Mouse (Mus musculus): Measurements from ENCODE around the gene Ush1g. TPM values are rescaled to one million over a fixed set of nuclear protein-coding genes. Genes with fewer than 3 reads are reported as not detected.
A peak's percentile ranks its signal among the peaks of the same experiment; 100 is the strongest.

Gene Ush1g
- polyA plus RNA-seq, 1 experiment from 2014 or later = 0.62 TPM

DNA sequence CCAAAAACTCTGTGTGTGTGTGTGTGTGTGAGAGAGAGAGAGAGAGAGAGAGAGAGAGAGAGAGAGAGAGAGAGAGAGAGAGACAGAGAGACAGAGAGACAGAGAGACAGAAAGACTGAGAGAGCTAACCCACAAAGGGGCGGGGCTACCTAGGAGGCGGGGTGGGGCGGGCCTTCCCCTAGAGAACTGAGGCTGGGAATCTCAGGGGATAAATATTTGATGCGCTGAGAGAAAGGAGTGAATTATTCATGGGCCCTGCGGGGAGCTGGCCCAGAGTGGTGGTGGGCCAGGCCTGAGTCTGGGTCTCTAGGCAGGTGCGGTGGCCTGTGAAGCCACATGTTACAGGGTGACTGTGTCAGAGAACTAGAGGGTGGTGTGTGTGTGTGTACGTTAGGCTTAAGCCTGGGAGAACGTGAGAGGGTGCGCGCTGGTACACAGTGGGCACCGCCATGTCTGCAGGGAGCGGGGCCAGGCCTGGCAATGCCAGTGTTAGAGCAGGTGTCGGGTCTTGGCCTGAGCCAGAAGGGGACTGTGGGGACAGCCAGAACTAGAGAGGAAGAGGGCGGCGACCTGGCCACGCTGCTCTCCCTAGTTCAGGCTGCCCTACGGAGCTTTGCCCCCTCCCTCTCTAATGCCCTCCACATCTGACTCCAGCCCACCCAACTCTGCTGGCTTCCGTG is 2.0 kb downstream of the Ush1g start:
- Histone ChIP-seq H3K27ac (ENCODE audit: low read length) (no peak overlapping the region), H3K36me3 (ENCODE audit: control insufficient read depth, insufficient read depth, low read length) (no peaks in the 10 kb centered on the region), H3K9ac (ENCODE audit: low read length) (no peak overlapping the region), H3K27me3 (ENCODE audit: control insufficient read depth, insufficient read depth, low read length) (peaks cover 96% of the 10 kb centered on the region), H3K4me1 (ENCODE audit: control insufficient read depth, insufficient read depth, low read length) (no peaks in the 10 kb centered on the region), H3K4me3 (replicated peaks; ENCODE audit: low read length) (no peak overlapping the region), H3K4me2 (ENCODE audit: low read depth, low read length) (no peak overlapping the region), H3K9me3 (replicated peaks; ENCODE audit: control insufficient read depth, low read length) (no peaks in the 10 kb centered on the region)
- WGBS = 10% methylated on average over 18 of the region's 18 CpGs
- no peak for ATAC-seq (ENCODE audit: insufficient read depth, low FRiP score)

DNA sequence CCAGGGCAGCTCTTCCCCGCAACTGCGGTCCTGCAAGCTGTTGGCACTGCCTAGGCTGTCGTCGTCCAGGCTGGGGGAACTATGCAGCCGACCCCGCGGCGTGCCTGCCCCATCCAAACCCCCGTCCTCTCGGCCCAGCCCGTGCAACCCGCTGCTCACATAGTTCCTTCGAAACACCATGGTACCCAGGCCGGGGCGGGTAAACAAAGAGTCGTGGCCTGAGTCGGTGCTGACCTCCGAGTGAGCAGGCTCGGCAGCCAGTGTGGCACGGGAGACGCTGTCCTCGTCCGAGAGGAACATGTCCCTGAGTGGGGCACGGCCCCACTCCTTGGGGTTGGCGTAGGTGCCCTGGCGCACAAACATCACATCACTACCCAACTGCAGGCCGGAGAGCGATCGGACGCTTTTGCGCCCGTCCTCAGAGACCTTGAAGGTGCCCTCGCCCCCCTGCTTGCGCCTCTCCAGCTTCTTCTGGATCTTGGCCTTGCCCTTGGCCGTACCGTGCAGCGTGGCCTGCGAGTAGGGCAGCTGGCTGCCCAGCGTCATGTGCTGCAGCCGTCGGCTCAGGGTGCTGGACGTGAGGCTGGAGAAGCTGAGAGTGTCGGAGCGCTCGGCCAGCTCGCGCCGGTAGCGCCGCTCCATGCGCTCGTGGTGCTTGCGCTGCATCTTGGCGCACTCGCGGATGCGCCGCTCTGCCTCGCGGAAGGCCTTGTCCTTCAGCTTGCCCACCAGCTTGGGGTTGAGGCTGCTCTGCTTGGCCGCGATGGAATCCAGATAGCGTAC is 3.4 kb downstream of the Ush1g start:
- no peak for ATAC-seq (ENCODE audit: insufficient read depth, low FRiP score)
- no peak overlapping the region for H3K4me3 ChIP-seq (replicated peaks; ENCODE audit: low read length)
- H3K9me3 ChIP-seq (replicated peaks; ENCODE audit: control insufficient read depth, low read length) = no peaks in the 10 kb centered on the region
- no peaks in the 10 kb centered on the region for H3K4me1 ChIP-seq (ENCODE audit: control insufficient read depth, insufficient read depth, low read length)
- H3K27me3 ChIP-seq (ENCODE audit: control insufficient read depth, insufficient read depth, low read length) = peaks cover 85% of the 10 kb centered on the region
- H3K4me2 ChIP-seq (ENCODE audit: low read depth, low read length) = no peak overlapping the region
- no peaks in the 10 kb centered on the region for H3K36me3 ChIP-seq (ENCODE audit: control insufficient read depth, insufficient read depth, low read length)
- WGBS = 6% methylated on average over 63 of the region's 63 CpGs
- H3K9ac ChIP-seq (ENCODE audit: low read length) = no peak overlapping the region
- no peak overlapping the region for H3K27ac ChIP-seq (ENCODE audit: low read length)

DNA sequence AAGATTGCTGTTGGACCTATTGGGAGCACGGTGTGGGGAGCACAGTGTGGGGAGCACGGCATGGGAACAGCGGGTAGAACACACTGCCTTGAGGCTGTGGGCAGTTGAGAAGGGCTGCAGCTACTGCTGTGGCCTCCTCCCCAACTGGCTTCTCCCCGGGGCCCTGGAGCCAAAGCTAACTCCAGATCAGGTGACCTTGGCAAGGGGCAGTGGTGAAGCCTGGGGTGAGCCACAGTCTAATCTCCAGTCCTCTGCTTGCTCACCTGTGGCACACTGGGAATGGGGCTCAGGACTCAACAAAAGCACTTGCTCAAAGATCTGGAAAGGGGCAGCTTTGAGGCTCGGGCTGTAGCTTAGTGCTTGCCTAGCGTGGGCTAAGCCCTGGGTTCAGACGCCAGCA is 4.6 kb downstream of the Ush1g start:
- Histone ChIP-seq H3K36me3 (ENCODE audit: control insufficient read depth, insufficient read depth, low read length) (no peaks in the 10 kb centered on the region), H3K9ac (ENCODE audit: low read length) (no peak overlapping the region), H3K27me3 (ENCODE audit: control insufficient read depth, insufficient read depth, low read length) (peaks cover 74% of the 10 kb centered on the region), H3K4me2 (ENCODE audit: low read depth, low read length) (no peak overlapping the region), H3K4me3 (replicated peaks; ENCODE audit: low read length) (no peak overlapping the region), H3K27ac (ENCODE audit: low read length) (no peak overlapping the region), H3K4me1 (ENCODE audit: control insufficient read depth, insufficient read depth, low read length) (no peaks in the 10 kb centered on the region), H3K9me3 (replicated peaks; ENCODE audit: control insufficient read depth, low read length) (no peaks in the 10 kb centered on the region)
- ATAC-seq (ENCODE audit: insufficient read depth, low FRiP score) = no peak
- 63% methylated on average over 7 of the region's 7 CpGs for WGBS

DNA sequence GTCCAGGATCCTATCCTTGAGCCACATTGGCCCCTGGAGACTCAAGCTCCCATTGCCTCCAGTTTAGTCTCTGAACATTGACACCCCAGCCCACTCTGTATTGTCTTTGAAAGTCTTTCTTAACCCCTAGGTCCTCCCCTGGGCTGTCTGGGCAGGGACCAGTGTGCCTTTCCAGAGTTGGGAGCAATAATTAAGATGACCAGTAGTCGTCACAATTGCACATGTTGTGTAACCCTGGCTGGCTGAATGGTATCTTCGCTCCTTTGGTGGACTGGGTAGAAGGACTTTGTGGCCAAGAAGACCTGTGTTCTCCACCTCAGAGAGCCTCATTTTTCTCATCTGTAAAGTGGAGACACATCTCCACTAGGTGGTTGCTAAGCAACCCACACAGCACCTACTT is 7.6 kb downstream of the Ush1g start:
- Histone ChIP-seq H3K27me3 (ENCODE audit: control insufficient read depth, insufficient read depth, low read length) (peaks cover 44% of the 10 kb centered on the region), H3K4me2 (ENCODE audit: low read depth, low read length) (no peak overlapping the region), H3K4me1 (ENCODE audit: control insufficient read depth, insufficient read depth, low read length) (no peaks in the 10 kb centered on the region), H3K9me3 (replicated peaks; ENCODE audit: control insufficient read depth, low read length) (no peaks in the 10 kb centered on the region), H3K36me3 (ENCODE audit: control insufficient read depth, insufficient read depth, low read length) (no peaks in the 10 kb centered on the region), H3K27ac (ENCODE audit: low read length) (no peak overlapping the region), H3K9ac (ENCODE audit: low read length) (no peak overlapping the region), H3K4me3 (replicated peaks; ENCODE audit: low read length) (no peak overlapping the region)
- 49% methylated on average over 2 of the region's 2 CpGs for WGBS
- ATAC-seq (ENCODE audit: insufficient read depth, low FRiP score) = no peak

DNA sequence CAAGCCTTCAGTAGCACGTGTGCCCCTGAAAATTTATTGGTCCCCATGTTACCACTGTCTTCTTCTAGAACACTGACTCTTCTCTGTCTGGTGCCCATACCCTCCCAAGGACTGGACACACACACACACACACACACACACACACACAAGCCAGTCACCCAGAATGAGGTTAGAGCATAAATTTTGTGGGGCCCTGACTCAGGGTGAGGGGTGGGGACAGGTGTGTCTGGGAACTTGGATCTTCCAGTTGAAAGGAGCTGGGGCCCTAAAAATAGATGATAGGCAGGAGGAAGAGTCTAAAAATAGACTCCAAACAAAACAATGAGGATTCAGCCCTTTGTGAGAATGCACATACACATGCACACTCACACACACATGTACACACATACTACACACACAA is 13.1 kb downstream of the Ush1g start:
- WGBS = 58% methylated on average over 1 of the region's 1 CpGs
- Histone ChIP-seq H3K27me3 (ENCODE audit: control insufficient read depth, insufficient read depth, low read length) (no peaks in the 10 kb centered on the region), H3K9ac (ENCODE audit: low read length) (no peak overlapping the region), H3K27ac (ENCODE audit: low read length) (no peak overlapping the region), H3K36me3 (ENCODE audit: control insufficient read depth, insufficient read depth, low read length) (no peaks in the 10 kb centered on the region), H3K4me2 (ENCODE audit: low read depth, low read length) (no peak overlapping the region), H3K4me1 (ENCODE audit: control insufficient read depth, insufficient read depth, low read length) (no peaks in the 10 kb centered on the region; the same call in 1 of the 2 replicates), H3K9me3 (replicated peaks; ENCODE audit: control insufficient read depth, low read length) (no peaks in the 10 kb centered on the region), H3K4me3 (replicated peaks; ENCODE audit: low read length) (no peak overlapping the region)
- no peak for ATAC-seq (ENCODE audit: insufficient read depth, low FRiP score)

DNA sequence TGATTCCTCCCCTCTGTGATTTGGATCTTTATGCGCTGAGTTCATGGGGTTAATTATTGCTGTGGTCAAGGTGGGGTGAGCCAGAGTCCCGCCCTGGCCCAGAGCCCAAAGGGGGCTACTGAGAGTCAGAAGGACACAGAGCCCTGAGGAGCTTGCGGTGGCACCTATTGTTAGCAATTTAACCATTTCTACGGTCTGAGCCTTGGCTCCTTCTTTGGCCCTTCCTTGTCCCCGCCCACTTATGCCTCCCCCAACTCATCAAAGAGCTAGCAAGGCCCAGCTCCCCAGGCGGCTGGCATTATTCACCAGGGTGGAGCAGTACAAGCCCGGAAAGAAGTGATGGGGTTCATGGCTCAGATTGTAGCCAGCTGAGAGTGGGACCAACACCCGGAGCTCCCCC is 15.0 kb downstream of the Ush1g start, which contains the start of gene Otop2:
Gene Otop2 (plus strand): TSS at position 301 of the 400 bp plus-strand sequence.
- no peak for ATAC-seq (ENCODE audit: insufficient read depth, low FRiP score)
- 26% methylated on average over 8 of the region's 8 CpGs for WGBS

DNA sequence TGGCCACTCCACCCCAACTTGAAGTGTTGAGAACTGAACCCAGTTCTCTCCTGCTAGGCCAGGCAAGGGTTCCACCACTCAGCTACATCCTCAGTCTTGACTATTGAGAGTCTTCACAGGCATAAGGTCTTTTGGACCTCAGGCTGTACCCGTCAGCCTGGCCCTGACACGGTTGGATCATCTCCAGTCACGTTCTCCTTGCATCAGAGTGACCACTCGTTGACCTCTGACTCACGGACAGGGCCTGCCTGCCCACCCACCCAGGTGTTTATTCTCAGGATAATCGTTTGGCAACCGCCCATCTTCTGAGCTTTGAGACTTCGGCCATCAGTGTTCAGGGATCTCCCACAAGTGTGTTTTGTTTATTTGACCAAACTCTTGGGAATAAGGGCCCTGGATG is 18.7 kb downstream of the Ush1g start:
- ATAC-seq (ENCODE audit: insufficient read depth, low FRiP score) = peak; percentile 16; the same call in 1 of the 2 replicates
- WGBS = 34% methylated on average over 8 of the region's 8 CpGs

More for the DNA sequence above, 15.0 kb downstream of the Ush1g start, which contains the start of gene Otop2:
- Histone ChIP-seq H3K27me3 (ENCODE audit: control insufficient read depth, insufficient read depth, low read length) (no peaks in the 10 kb centered on the region), H3K27ac (ENCODE audit: low read length) (no peak within 1 kb of the TSS), H3K4me3 (replicated peaks; ENCODE audit: low read length) (no peak within 1 kb of the TSS), H3K4me1 (ENCODE audit: control insufficient read depth, insufficient read depth, low read length) (no peaks in the 10 kb centered on the region; the same call in 1 of the 2 replicates), H3K36me3 (ENCODE audit: control insufficient read depth, insufficient read depth, low read length) (no peaks in the 10 kb centered on the region), H3K9ac (ENCODE audit: low read length) (no peak within 1 kb of the TSS), H3K9me3 (replicated peaks; ENCODE audit: control insufficient read depth, low read length) (no peaks in the 10 kb centered on the region), H3K4me2 (ENCODE audit: low read depth, low read length) (no peak within 1 kb of the TSS)

DNA sequence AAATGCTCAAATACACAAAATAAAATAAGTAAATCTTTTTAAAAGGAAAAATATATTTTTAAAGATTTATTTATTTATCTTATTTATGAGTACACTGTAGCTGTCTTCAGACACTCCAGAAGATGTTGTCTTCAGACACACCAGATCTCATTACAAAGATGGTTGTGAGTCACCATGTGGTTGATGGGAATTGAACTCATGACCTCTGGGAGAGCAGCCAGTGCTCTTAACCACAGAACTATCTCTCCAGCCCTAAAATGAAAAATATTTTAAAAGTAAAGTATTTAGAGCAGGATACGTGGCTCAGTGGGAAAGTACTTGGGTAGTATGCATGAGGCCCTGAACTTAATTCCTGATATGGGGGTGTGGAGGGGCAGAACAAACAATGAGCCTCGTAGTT is 20.5 kb downstream of the Ush1g start:
- Histone ChIP-seq H3K36me3 (ENCODE audit: control insufficient read depth, insufficient read depth, low read length) (no peaks in the 10 kb centered on the region), H3K27ac (ENCODE audit: low read length) (no peak overlapping the region), H3K4me2 (ENCODE audit: low read depth, low read length) (no peak overlapping the region), H3K9ac (ENCODE audit: low read length) (no peak overlapping the region), H3K9me3 (replicated peaks; ENCODE audit: control insufficient read depth, low read length) (no peaks in the 10 kb centered on the region), H3K27me3 (ENCODE audit: control insufficient read depth, insufficient read depth, low read length) (0 out of 2 replicates have a peak, but pooled peaks cover 3% of the 10 kb centered on the region), H3K4me3 (replicated peaks; ENCODE audit: low read length) (no peak overlapping the region), H3K4me1 (ENCODE audit: control insufficient read depth, insufficient read depth, low read length) (peaks cover 7% of the 10 kb centered on the region)
- ATAC-seq (ENCODE audit: insufficient read depth, low FRiP score) = no peak
- WGBS = 78% methylated on average over 2 of the region's 2 CpGs

More for the DNA sequence above, 18.7 kb downstream of the Ush1g start:
- no peak overlapping the region for H3K4me3 ChIP-seq (replicated peaks; ENCODE audit: low read length)
- no peak overlapping the region for H3K4me2 ChIP-seq (ENCODE audit: low read depth, low read length)
- no peak overlapping the region for H3K9ac ChIP-seq (ENCODE audit: low read length)
- H3K9me3 ChIP-seq (replicated peaks; ENCODE audit: control insufficient read depth, low read length) = no peaks in the 10 kb centered on the region
- no peak overlapping the region for H3K27ac ChIP-seq (ENCODE audit: low read length)
- no peaks in the 10 kb centered on the region for H3K27me3 ChIP-seq (ENCODE audit: control insufficient read depth, insufficient read depth, low read length)
- H3K4me1 ChIP-seq (ENCODE audit: control insufficient read depth, insufficient read depth, low read length) = no peaks in the 10 kb centered on the region; the same call in 1 of the 2 replicates
- no peaks in the 10 kb centered on the region for H3K36me3 ChIP-seq (ENCODE audit: control insufficient read depth, insufficient read depth, low read length)

DNA sequence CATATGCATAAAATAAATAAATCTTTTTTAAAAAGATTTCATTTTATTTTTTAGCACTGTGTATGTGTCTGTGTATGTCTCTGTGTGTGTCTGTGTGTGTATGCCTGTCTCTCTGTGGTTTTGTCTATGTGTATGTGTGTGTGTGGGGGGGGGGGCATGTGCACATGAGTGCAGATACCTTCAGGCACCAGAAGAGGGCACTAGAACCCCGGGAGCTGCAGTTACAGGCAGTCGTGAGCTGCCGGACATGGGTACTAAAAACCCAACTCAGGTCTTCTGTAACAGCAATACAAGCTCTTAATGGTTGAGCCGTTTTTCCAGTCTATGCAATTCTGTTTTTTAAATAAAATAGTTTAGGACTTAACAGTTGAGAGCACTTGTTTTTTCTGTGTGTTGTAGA is 21.1 kb downstream of the Ush1g start:
- H3K9me3 ChIP-seq (replicated peaks; ENCODE audit: control insufficient read depth, low read length) = no peaks in the 10 kb centered on the region
- H3K27me3 ChIP-seq (ENCODE audit: control insufficient read depth, insufficient read depth, low read length) = 0 out of 2 replicates have a peak, but pooled peaks cover 5% of the 10 kb centered on the region
- peaks cover 7% of the 10 kb centered on the region for H3K4me1 ChIP-seq (ENCODE audit: control insufficient read depth, insufficient read depth, low read length)
- no peak overlapping the region for H3K27ac ChIP-seq (ENCODE audit: low read length)
- no peak for ATAC-seq (ENCODE audit: insufficient read depth, low FRiP score)
- no peaks in the 10 kb centered on the region for H3K36me3 ChIP-seq (ENCODE audit: control insufficient read depth, insufficient read depth, low read length)
- 77% methylated on average over 4 of the region's 4 CpGs for WGBS
- H3K4me2 ChIP-seq (ENCODE audit: low read depth, low read length) = no peak overlapping the region
- no peak overlapping the region for H3K4me3 ChIP-seq (replicated peaks; ENCODE audit: low read length)
- H3K9ac ChIP-seq (ENCODE audit: low read length) = no peak overlapping the region

All from stomach, embryonic 16.5 days (tissue).